Mouse (Mus musculus): ENCODE data around the gene Rps18.

GRCm38 (mm10) chr17:33931947-33932346 lies 23.9 kb downstream of the Rps18 start:
- TF ChIP-seq CTCF (IDR thresholded peaks at IDR 0.05; ENCODE audit: borderline replicate concordance, insufficient read depth, low read depth, low read length): no peak
- TF ChIP-seq POLR2A (IDR thresholded peaks at IDR 0.05; ENCODE audit: borderline replicate concordance, insufficient read depth, low read length): no peak

All from cerebellum, adult 2 months (tissue).